Mouse (Mus musculus): ENCODE data around the gene Vmn1r83. TPM values are rescaled to one million over a fixed set of nuclear protein-coding genes. Genes with fewer than 3 reads are reported as not detected.

Gene Vmn1r83
- not detected in 2 replicates for polyA plus RNA-seq (2012; rRNA removed)

GRCm38 (mm10) chr7:12329381-12329780 lies at the start of gene Vmn1r83:
Vmn1r83 (minus strand) TSS chr7:12329481.

GRCm38 (mm10) chr7:12369173-12369572 lies 39.9 kb upstream of the Vmn1r83 start, which contains the start of gene Vmn1r84:
Vmn1r84 (minus strand) TSS chr7:12369273.

GRCm38 (mm10) chr7:12300130-12300529 lies 29.2 kb downstream of the Vmn1r83 start, which contains the start of gene Vmn1r82:
Vmn1r82 (plus strand) TSS chr7:12300430.

Other genes starting within 250 kb of the Vmn1r83 start
- gene Vmn1r78, start 179.2 kb downstream of the Vmn1r83 start, polyA plus RNA-seq (2012; rRNA removed), result not detected in 2 replicates
- not detected in 2 replicates for gene Vmn1r79, start 158.2 kb downstream of the Vmn1r83 start, polyA plus RNA-seq (2012; rRNA removed)
- gene Vmn1r80, start 140.2 kb downstream of the Vmn1r83 start, polyA plus RNA-seq (2012; rRNA removed), result not detected in 2 replicates
- not detected in 2 replicates for gene Vmn1r81, start 61.2 kb downstream of the Vmn1r83 start, polyA plus RNA-seq (2012; rRNA removed)
- gene Vmn1r82, start 29.1 kb downstream of the Vmn1r83 start, polyA plus RNA-seq (2012; rRNA removed), result not detected in 2 replicates
- not detected in 2 replicates for gene Vmn1r84, start 39.8 kb upstream of the Vmn1r83 start, polyA plus RNA-seq (2012; rRNA removed)
- 0.76 and 1.3 TPM in 2 replicates for gene Zfp551, start 93.3 kb upstream of the Vmn1r83 start, polyA plus RNA-seq (2012; rRNA removed)
- gene Zfp606, start 148.8 kb upstream of the Vmn1r83 start, polyA plus RNA-seq (2012; rRNA removed), result 5.5 and 6.0 TPM in 2 replicates
- not detected in 2 replicates for gene 2900092C05Rik, start 183.0 kb upstream of the Vmn1r83 start, polyA plus RNA-seq (2012; rRNA removed)

All from ovary, adult 2 months (tissue).